Mouse (Mus musculus): ENCODE results near the gene Krtap1-5.

Gene Krtap1-5

DNA sequence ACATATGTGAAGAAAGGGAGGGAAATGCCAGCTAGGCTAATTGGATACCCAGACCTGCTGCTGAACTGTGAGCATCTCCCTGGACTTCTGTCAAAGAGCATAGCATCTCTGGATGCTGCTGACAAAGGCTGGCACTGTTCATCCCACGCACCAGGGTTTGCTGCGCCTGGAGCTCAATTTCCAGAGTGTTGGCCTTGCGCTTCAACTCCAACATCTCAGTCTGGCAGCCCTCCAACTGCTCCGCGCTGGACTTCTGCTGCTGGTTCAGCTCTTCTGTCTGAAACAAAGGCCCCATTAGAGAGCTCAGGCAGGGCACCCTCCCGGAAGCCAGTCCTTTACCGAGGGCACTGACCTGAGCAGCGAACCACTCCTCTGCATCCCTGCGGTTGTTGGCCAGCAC, 41.1 kb downstream of the Krtap1-5 start:
- peak; percentile 28 for DNase-seq

All from right cerebral cortex, postnatal 14 days (tissue).